Mouse (Mus musculus) MEL (cell line): ENCODE results near the gene Gm20715.

Experiments
- BHLHE40 ChIP-seq: IDR thresholded peaks from 2 replicates; pipeline ENCODE4 v1.6.1; 2012; ENCODE audit warnings: low read depth, mild to moderate bottlenecking, inconsistent platforms, low read length, improper control_type of control experiment, borderline replicate concordance
- CTCF ChIP-seq, 3 experiments: IDR thresholded peaks in 2 of 3; conservative IDR thresholded peaks in 1 of 3; 2 replicates each; pipeline ENCODE4 v1.5.1; 2011 to 2012; ENCODE audit warnings: low read length in 3 of 3, low read depth in 2 of 3, mild to moderate bottlenecking in 2 of 3, improper control_type of control experiment in 1 of 3, inconsistent platforms in 1 of 3, mixed read lengths in 1 of 3, moderate library complexity in 1 of 3; ENCODE audit not compliant: control insufficient read depth in 1 of 3, insufficient read depth in 1 of 3, poor library complexity in 1 of 3, severe bottlenecking in 1 of 3
- EP300 ChIP-seq, 2 experiments: IDR thresholded peaks; 2 replicates each; pipeline ENCODE4 v1.6.1; 2011; ENCODE audit warnings: improper control_type of control experiment in 2 of 2, low read length in 2 of 2, low read depth in 1 of 2, mild to moderate bottlenecking in 1 of 2
- GATA1 ChIP-seq: IDR thresholded peaks from 2 replicates; pipeline ENCODE4 v1.6.1; 2011; ENCODE audit warnings: low read depth, low read length, improper control_type of control experiment
- KAT2A ChIP-seq: conservative IDR thresholded peaks from 2 replicates; pipeline ENCODE4 v1.6.1; 2012; ENCODE audit warnings: low read depth, low read length, improper control_type of control experiment, inconsistent platforms
- MYB ChIP-seq: IDR thresholded peaks from 2 replicates; pipeline ENCODE4 v1.6.1; 2011; ENCODE audit warnings: mild to moderate bottlenecking, low read depth, low read length, improper control_type of control experiment
- NRF1 ChIP-seq: IDR thresholded peaks from 2 replicates; pipeline ENCODE4 v1.6.1; 2014; ENCODE audit warnings: low read depth, mild to moderate bottlenecking, inconsistent platforms, low read length, improper control_type of control experiment, moderate library complexity; ENCODE audit not compliant: poor library complexity, insufficient read depth, severe bottlenecking
- POLR2A ChIP-seq, 2 experiments: IDR thresholded peaks; 2 replicates each; pipeline ENCODE4 v1.6.1; 2011 to 2012; ENCODE audit warnings: low read length in 2 of 2, mild to moderate bottlenecking in 2 of 2, control low read depth in 1 of 2, improper control_type of control experiment in 1 of 2, low read depth in 1 of 2, moderate library complexity in 1 of 2; ENCODE audit not compliant: control insufficient read depth in 1 of 2, insufficient read depth in 1 of 2, poor library complexity in 1 of 2
- POLR2AphosphoS2 ChIP-seq: IDR thresholded peaks from 2 replicates; pipeline ENCODE4 v1.6.1; 2011; ENCODE audit warnings: low read length, improper control_type of control experiment
- TAL1 ChIP-seq: IDR thresholded peaks from 2 replicates; pipeline ENCODE4 v1.6.1; 2012; ENCODE audit warnings: mild to moderate bottlenecking, inconsistent platforms, low read length, moderate library complexity, mixed read lengths
- TCF12 ChIP-seq: IDR thresholded peaks from 2 replicates; pipeline ENCODE4 v1.6.1; 2014; ENCODE audit warnings: low read depth, mild to moderate bottlenecking, inconsistent platforms, low read length, improper control_type of control experiment, moderate library complexity
- ZMIZ1 ChIP-seq: IDR thresholded peaks from 2 replicates; pipeline ENCODE4 v1.6.1; 2012; ENCODE audit warnings: low read depth, mild to moderate bottlenecking, inconsistent platforms, low read length, improper control_type of control experiment, moderate library complexity

DNA sequence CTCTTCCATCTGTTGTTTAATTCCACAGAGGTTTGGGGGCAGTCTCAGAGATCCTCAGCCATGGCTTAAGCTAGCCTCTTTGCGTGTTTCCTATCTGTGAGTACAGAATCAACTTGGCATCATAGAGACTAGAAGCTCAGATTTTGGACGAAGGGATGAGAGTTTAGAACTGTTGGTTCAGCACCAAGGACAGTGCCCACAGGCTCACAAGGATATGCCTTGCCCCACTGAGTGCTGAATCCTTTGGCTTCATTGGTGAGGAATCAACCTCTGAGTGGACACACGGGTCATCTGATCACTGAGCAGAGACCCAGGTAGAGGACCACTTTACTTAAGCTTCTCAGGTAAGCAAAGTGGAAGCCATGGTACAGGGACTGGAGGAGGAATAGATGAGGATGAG, 46.3 kb downstream of the Gm20715 start:
- TF ChIP-seq POLR2A (IDR thresholded peaks at IDR 0.05; ENCODE audit: control insufficient read depth in 1 of 2, insufficient read depth in 1 of 2, low read depth in 1 of 2, low read length in 2 of 2, poor library complexity in 1 of 2): no peak
- no peak for TF ChIP-seq EP300 (IDR thresholded peaks at IDR 0.05; ENCODE audit: low read depth in 1 of 2, low read length in 2 of 2)
- TF ChIP-seq CTCF (IDR thresholded peaks at IDR 0.05 in 2 of 3, conservative IDR thresholded peaks at IDR 0.05 in 1 of 3; ENCODE audit: control insufficient read depth in 1 of 3, insufficient read depth in 1 of 3, low read depth in 2 of 3, low read length in 3 of 3, poor library complexity in 1 of 3, severe bottlenecking in 1 of 3): no peak
- no peak for TF ChIP-seq KAT2A
- TF ChIP-seq ZMIZ1: no peak
- TF ChIP-seq BHLHE40: no peak
- TF ChIP-seq GATA1: no peak
- no peak for TF ChIP-seq TCF12
- no peak for TF ChIP-seq TAL1
- TF ChIP-seq MYB: no peak
- no peak for TF ChIP-seq NRF1
- no peak for TF ChIP-seq POLR2AphosphoS2
